Mouse (Mus musculus) bone marrow macrophage, adult 2 months (primary cell): ENCODE data around the gene Harbi1.

ENCODE experiments used
- CTCF ChIP-seq: IDR thresholded peaks from 2 replicates; pipeline ENCODE4 v1.5.1; 2012; ENCODE audit warnings: low read depth, mild to moderate bottlenecking, low read length, moderate library complexity
- POLR2A ChIP-seq: IDR thresholded peaks from 2 replicates; pipeline ENCODE4 v1.6.1; 2012; ENCODE audit warnings: mild to moderate bottlenecking, low read depth, low read length, borderline replicate concordance

DNA sequence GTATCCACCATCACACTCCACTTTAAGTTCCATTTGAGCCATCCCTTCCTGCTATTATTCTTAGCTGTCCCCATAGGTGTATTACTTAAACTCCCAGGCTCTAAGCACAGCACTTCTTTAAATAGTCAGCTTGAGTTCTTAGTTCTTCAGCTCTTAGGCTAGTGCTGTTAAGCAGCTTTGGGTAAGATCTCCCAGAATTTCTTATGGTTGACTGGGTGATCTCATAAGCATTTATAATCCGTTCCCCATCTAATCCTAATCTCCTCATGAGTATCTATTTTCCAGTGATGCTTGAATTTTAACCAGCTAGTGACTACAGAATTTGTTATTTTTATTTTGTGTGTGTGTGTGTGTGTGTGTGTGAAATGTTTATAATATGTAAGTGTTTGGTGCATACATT lies 4.3 kb downstream of the Harbi1 start:
- no peak for TF ChIP-seq CTCF
- TF ChIP-seq POLR2A, result no peak
